Mouse (Mus musculus) ovary, postnatal 36 days (tissue): Measurements from ENCODE around the gene Pitpnc1.
A peak's percentile ranks its signal among the peaks of the same experiment; 100 is the strongest.

ENCODE experiments used
- DNase-seq: peaks from one replicate; pipeline ENCODE4 v3.0.0; 2022; ENCODE audit warnings: low spot score, mixed read lengths

The Pitpnc1 gene

GRCm38 (mm10) chr11:107468252-107469030, 2.1 kb downstream of the Pitpnc1 start:
- no peak for DNase-seq

DNA sequence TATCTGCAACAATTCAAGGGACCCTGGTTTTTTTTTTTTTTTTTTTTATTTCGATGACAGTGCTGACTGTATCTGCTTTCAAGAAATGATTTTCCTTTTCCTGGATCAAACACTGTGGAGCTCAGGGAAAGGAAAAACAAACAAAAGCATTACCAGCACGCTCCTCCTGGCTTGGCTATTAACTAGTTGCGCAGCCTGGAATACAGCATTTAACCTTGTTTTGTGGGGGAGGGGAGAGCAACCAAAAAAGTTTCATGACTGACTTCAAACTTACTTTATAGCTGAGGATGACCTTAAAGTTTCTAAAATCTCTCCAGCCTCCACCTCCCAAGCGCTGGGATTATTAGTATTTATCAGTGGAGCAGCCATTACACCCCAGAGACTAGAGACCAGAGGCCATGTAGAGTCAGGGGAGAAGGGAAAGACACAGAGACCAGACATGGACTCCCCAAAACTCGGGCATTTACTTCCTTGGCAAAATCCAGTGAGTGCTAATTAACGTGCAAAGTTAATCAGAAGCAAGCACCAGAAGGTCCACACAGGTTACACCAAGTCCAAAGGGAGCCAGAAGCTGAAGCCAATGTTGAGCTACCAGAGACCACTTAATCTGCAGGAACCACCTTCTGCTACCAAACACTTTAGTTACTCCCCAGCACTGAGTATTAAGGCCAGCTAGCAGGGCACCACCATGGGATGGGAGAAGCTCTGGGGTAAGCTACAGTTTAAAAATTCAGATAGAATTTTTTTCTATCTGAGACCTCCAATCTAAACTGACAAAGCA, 3.7 kb downstream of the Pitpnc1 start:
- DNase-seq = no peak

- DNase-seq = no peak
Measured at GRCm38 (mm10) chr11:107465969-107466368, 4.5 kb downstream of the Pitpnc1 start.

- no peak for DNase-seq
Measured at GRCm38 (mm10) chr11:107465041-107465440, 5.5 kb downstream of the Pitpnc1 start.

DNA sequence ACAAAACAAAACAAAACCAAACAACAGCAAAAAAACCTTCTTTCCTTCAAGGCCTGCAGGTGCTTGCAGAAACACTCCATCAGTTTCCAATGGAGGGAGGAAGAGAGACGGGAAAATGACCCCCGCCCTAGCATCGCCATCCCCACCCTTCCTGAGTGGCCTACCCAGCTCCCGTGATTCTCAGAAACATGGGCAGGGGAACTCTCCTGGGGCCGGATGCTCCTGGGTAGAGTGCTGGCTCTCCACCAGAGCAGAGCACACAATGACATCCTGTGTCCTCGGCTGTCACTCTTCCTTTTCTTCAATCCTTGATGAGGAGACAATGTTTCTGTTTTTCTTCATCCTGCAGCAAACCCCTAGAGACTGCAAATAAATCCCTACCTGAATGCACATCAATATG, 6.4 kb downstream of the Pitpnc1 start:
- DNase-seq = no peak

- no peak for DNase-seq
Measured at GRCm38 (mm10) chr11:107463251-107463681, 7.2 kb downstream of the Pitpnc1 start.

GRCm38 (mm10) chr11:107462478-107462877, 8.0 kb downstream of the Pitpnc1 start:
- no peak for DNase-seq

GRCm38 (mm10) chr11:107459828-107460227, 10.7 kb downstream of the Pitpnc1 start:
- DNase-seq = no peak

- no peak for DNase-seq
Measured at GRCm38 (mm10) chr11:107458986-107459385, 11.5 kb downstream of the Pitpnc1 start.

DNA sequence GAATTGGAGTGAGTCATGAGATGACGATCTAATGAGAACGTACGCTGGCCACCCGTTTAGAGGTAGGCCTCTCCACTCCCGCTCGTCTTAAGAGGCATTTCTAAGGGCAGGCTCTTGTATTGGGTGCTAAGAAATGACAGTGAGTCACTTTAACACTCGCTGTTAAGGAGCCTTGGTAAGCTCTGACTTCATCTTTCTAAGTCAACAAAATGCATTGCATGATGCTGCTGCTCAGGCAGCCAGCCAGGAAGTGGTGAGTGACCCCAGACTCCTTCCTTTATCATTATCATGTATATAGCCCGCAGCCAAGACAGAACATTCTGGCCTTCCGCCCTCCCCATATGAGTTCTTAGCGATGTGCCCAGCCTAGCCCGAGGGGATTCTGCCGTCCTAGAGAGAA, 12.2 kb downstream of the Pitpnc1 start:
- DNase-seq = no peak

GRCm38 (mm10) chr11:107457282-107457681, 13.2 kb downstream of the Pitpnc1 start:
- DNase-seq = no peak

DNA sequence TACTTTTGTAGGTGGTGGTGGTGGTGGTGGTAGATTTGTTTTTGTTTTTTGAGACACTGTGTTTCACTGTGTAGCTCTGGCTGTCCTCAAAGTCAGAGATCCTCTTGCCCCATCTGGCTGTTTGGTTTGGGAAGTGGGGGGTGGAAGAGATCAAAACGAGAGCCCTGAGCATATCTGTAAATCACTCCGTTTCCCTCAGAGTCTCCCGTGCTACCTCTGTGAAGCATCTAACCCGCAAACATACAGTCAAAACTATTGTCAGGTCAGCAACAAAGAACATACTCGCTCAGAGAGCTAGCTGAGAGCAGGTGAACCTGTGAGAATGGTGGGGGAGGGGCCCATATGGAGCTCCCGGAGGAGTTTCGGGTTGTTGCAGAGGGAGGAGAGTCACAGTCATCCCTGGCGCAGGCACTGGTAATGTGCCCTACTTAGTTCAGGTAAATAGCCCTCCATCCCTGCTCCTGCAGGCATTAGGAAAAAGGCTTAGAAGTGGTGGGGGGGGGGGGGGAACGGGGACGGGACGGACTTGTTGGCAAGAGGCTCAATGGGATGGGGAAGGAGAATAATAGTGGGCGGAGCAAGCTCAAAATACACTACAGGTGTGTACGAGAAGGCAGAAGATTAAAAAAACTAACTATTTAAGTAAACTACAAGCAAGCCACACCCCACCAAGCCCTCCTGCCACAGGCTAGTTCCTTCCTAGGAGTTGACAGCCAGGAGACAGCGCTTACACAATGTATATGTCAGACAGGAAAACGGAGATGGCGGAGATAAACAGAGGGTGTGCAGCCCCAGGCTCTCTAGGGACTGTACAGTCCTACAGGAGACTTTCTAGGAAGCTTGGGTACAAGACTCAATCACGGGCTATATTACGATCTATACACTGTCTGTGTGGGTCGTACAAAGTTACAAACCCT, 15.7 kb downstream of the Pitpnc1 start:
- no peak for DNase-seq

- no peak for DNase-seq
Measured at GRCm38 (mm10) chr11:107452053-107452452, 18.4 kb downstream of the Pitpnc1 start.

DNA sequence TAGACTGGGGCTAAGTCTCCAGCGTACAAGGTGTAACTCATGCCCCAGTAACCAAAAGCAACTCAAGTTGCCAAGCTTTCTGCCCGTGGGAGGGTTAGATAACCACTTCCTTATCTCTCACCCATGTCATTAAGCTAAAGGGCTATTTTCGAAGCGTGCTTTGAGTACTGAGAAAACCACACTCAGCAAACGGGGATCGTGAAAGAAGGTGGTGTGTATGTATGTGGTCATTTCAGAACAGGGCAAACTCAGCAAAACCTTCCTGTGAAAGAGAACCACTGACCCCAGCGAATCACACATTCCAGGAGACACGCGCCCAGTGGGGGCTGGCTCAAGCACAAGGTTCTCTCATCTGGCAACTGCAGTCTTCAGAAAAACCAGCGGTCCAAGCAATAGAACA, 19.4 kb downstream of the Pitpnc1 start:
- peak; percentile 13 for DNase-seq

- DNase-seq = no peak
Measured at GRCm38 (mm10) chr11:107450097-107450496, 20.4 kb downstream of the Pitpnc1 start.

GRCm38 (mm10) chr11:107449169-107449910, 21.2 kb downstream of the Pitpnc1 start:
- DNase-seq = no peak

DNA sequence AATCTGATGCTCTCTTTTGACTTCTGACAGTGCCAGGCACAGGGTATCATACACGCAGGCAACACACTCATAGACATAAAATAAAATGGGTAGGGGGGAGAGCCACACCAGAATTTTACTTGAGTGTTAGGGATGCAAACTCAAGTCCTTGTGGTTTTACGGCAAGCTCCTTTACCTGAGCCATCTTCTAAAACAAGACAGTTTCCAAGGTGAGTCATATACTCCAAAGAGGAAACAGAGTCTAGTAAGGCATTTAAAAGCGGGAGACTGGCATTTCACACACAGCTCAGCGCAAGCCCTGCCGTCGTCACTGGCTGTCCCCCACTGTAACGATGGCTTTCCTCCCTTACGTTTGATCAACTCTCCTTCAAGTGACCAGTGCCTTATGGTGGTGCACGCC, 22.6 kb downstream of the Pitpnc1 start:
- DNase-seq = no peak

- DNase-seq = no peak
Measured at GRCm38 (mm10) chr11:107447349-107447748, 23.1 kb downstream of the Pitpnc1 start.

DNA sequence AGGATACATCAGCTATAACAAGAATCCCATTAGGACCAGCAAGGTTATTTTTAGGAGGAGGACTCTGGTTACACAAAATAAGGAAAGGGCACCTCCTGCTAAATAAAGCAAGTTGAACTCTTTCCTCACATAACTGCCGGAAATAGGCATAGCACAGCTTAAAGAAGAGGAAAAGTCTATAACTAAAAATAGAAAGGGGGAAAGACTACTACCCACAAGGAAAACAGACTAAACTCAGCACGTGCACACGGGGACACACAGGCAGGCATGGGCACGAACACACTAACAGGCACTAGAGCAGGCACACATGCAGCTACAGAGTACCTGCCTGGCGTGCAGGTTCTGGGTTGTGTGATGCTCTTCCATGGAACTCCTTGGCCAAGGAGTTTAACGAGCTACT, 23.8 kb downstream of the Pitpnc1 start:
- no peak for DNase-seq

DNA sequence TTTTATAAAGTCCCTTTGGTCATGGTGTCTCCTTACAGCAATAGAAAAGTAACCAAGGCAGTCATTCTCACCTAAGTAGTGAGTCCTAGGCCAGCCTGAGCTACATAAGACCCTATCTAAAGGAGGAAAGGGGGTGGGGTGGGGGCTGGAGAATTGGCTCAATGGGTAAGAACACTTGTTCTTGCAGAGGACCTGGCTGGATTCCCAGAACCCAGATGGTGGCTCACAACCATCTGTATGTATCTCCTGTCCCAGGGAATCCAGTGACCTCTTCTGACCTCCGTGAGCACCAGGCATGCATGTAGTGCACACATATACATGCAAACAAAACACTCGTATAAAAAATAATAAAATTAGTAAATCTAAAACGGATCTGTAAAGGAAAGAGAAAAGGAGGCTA, 24.8 kb downstream of the Pitpnc1 start:
- DNase-seq = no peak
